In the genomic region with DNA sequence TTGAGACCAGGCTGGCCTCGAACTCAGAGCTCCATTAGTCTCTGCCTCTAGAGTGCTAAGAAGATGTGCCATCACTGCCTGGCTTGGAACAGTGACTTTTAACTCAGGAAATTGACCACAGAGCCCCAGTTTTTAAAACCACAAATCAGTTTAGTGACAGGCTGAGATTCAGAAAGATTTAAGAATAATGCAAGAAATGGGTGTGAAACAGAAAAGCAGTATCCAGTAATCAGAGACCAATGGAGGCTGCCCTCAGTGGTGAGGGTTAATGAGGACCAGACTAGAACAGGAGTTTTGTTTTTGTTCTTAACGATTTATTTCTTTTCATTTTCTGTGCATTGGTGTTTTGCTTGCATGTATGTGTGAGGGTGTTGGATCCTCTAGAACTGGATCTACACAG, we compare ENCODE assay signal across 8 mouse cellular contexts. TPM values are rescaled to one million over a fixed set of nuclear protein-coding genes. Genes with fewer than 3 reads are reported as not detected.
DNase-seq lines count a peak whose midpoint lies in the region; ATAC-seq and TF ChIP-seq lines count a peak whose summit lies in the region.

No protein-coding gene starts in this region.

- TF ChIP-seq POLR2A in lung, adult 2 months (IDR thresholded peaks at IDR 0.05; ENCODE audit: borderline replicate concordance, extremely low read depth, low read depth, low read length), result no peak

- H3K36me3 ChIP-seq in embryonic facial prominence, embryonic 14.5 days (ENCODE audit: control insufficient read depth, insufficient read depth, low read length), result peaks cover 20% of the 10 kb centered on the region
- peaks cover 4% of the 10 kb centered on the region; the same call in 1 of the 2 replicates for H3K36me3 ChIP-seq in intestine, embryonic 15.5 days
- H3K36me3 ChIP-seq in neural tube, embryonic 14.5 days (ENCODE audit: control insufficient read depth, insufficient read depth, low read length), result no peaks in the 10 kb centered on the region

- H3K4me1 ChIP-seq in lung, adult 2 months (ENCODE audit: control insufficient read depth, insufficient read depth, low read length), result peaks cover 10% of the 10 kb centered on the region
- peaks cover 14% of the 10 kb centered on the region for H3K4me1 ChIP-seq in embryonic facial prominence, embryonic 14.5 days (ENCODE audit: control insufficient read depth, insufficient read depth, low read length)
- peaks cover 12% of the 10 kb centered on the region for H3K4me1 ChIP-seq in intestine, embryonic 15.5 days (replicated peaks)
- H3K4me1 ChIP-seq in neural tube, embryonic 14.5 days (ENCODE audit: control insufficient read depth, insufficient read depth, low read length), result no peaks in the 10 kb centered on the region

- no peak for DNase-seq in lung, adult 2 months
- DNase-seq in lung, postnatal 14 days, result no peak
- DNase-seq in embryonic facial prominence, embryonic 14.5 days (ENCODE audit: low spot score), result no peak
- no peak for DNase-seq in left cerebral cortex, postnatal 4 days
- DNase-seq in gastrocnemius, postnatal 4 days (ENCODE audit: low spot score in 2 of 2), result no peak
- no peak for DNase-seq in kidney, postnatal 25 days

- H3K9ac ChIP-seq in embryonic facial prominence, embryonic 14.5 days (ENCODE audit: low read depth, low read length), result peak overlapping the region; percentile 74
- H3K9ac ChIP-seq in intestine, embryonic 15.5 days, result no peak overlapping the region
- H3K9ac ChIP-seq in neural tube, embryonic 14.5 days (replicated peaks; ENCODE audit: low read depth, low read length), result no peak overlapping the region

- H3K27ac ChIP-seq in embryonic facial prominence, embryonic 14.5 days (replicated peaks; ENCODE audit: low read depth, low read length), result peak overlapping the region; percentile 92
- H3K27ac ChIP-seq in intestine, embryonic 15.5 days, result peak overlapping the region; percentile 98
- no peak overlapping the region; the same call in 1 of the 2 replicates for H3K27ac ChIP-seq in neural tube, embryonic 14.5 days (ENCODE audit: low read depth, low read length)

- no peak for ATAC-seq in embryonic facial prominence, embryonic 14.5 days (ENCODE audit: low read depth)
- no peak for ATAC-seq in intestine, embryonic 15.5 days
- ATAC-seq in neural tube, embryonic 14.5 days (ENCODE audit: low read depth), result no peak

- H3K4me3 ChIP-seq in lung, adult 2 months (replicated peaks; ENCODE audit: extremely low read depth, low read depth, low read length), result peak overlapping the region; percentile 88
- H3K4me3 ChIP-seq in embryonic facial prominence, embryonic 14.5 days (ENCODE audit: low read depth, low read length), result peak overlapping the region; percentile 57
- H3K4me3 ChIP-seq in intestine, embryonic 15.5 days (replicated peaks), result peak overlapping the region; percentile 69; the same call in 1 of the 2 replicates
- H3K4me3 ChIP-seq in neural tube, embryonic 14.5 days (ENCODE audit: low read depth, low read length), result no peak overlapping the region

- H3K27me3 ChIP-seq in embryonic facial prominence, embryonic 14.5 days (replicated peaks; ENCODE audit: control insufficient read depth, insufficient read depth, low read length), result no peaks in the 10 kb centered on the region
- no peaks in the 10 kb centered on the region for H3K27me3 ChIP-seq in intestine, embryonic 15.5 days (replicated peaks)
- H3K27me3 ChIP-seq in neural tube, embryonic 14.5 days (ENCODE audit: control insufficient read depth, insufficient read depth, low read length), result no peaks in the 10 kb centered on the region

- peak overlapping the region; percentile 85 for H3K4me2 ChIP-seq in embryonic facial prominence, embryonic 14.5 days (ENCODE audit: low read depth, low read length)
- peak overlapping the region; percentile 63 for H3K4me2 ChIP-seq in intestine, embryonic 15.5 days (replicated peaks)
- H3K4me2 ChIP-seq in neural tube, embryonic 14.5 days (ENCODE audit: low read depth, low read length), result peak overlapping the region; percentile 59

- TF ChIP-seq CTCF in lung, adult 2 months (IDR thresholded peaks at IDR 0.05; ENCODE audit: insufficient read depth, low read length), result no peak

- H3K9me3 ChIP-seq in embryonic facial prominence, embryonic 14.5 days (ENCODE audit: control insufficient read depth, low read length), result no peaks in the 10 kb centered on the region
- H3K9me3 ChIP-seq in intestine, embryonic 15.5 days, result no peaks in the 10 kb centered on the region
- no peaks in the 10 kb centered on the region for H3K9me3 ChIP-seq in neural tube, embryonic 14.5 days (ENCODE audit: control insufficient read depth, low read length)

- intact Hi-C loops in left cerebral cortex, postnatal 4 days (cut with DNase I), result no loop called here

- 75% methylated on average over 2 of the region's 2 CpGs for WGBS in lung, adult 2 months
- 60% methylated on average over 2 of the region's 2 CpGs for WGBS in embryonic facial prominence, embryonic 14.5 days
- WGBS in intestine, embryonic 15.5 days, result 75% methylated on average over 2 of the region's 2 CpGs
- 83% methylated on average over 2 of the region's 2 CpGs for WGBS in neural tube, embryonic 14.5 days

RNA-seq across cellular contexts. Expression of a gene that starts 0.7 kb away (rescaled TPM):
- polyA plus RNA-seq in lung, adult 2 months (2012; rRNA removed), result 58.4 and 179 TPM in 2 replicates
- polyA plus RNA-seq in embryonic facial prominence, embryonic 14.5 days (2014; fragmentation: Nextera tagmentation; extraction: Ambion mirVana), result 1,105 and 1,130 TPM in 2 replicates
- polyA plus RNA-seq in intestine, embryonic 15.5 days (2015; fragmentation: Nextera tagmentation; extraction: Ambion mirVana), result 1,436 and 1,568 TPM in 2 replicates
- 311 and 387 TPM in 2 replicates for polyA plus RNA-seq in neural tube, embryonic 14.5 days (2014; fragmentation: Nextera tagmentation; extraction: Ambion mirVana)
- 100 to 1,000 TPM; 170 to 191 TPM for total RNA-seq in left cerebral cortex, postnatal 4 days (2021)
- total RNA-seq in gastrocnemius, postnatal 4 days (2021), result 100 to 1,000 TPM; 246 to 251 TPM

RNA-seq across cellular contexts. Expression of a gene that starts 23.5 kb away (rescaled TPM):
- 6.6 and 8.0 TPM in 2 replicates for polyA plus RNA-seq in lung, adult 2 months (2012; rRNA removed)
- polyA plus RNA-seq in embryonic facial prominence, embryonic 14.5 days (2014; fragmentation: Nextera tagmentation; extraction: Ambion mirVana), result 8.2 and 10.5 TPM in 2 replicates
- polyA plus RNA-seq in intestine, embryonic 15.5 days (2015; fragmentation: Nextera tagmentation; extraction: Ambion mirVana), result 23.0 and 24.6 TPM in 2 replicates
- polyA plus RNA-seq in neural tube, embryonic 14.5 days (2014; fragmentation: Nextera tagmentation; extraction: Ambion mirVana), result 16.1 and 18.6 TPM in 2 replicates
- total RNA-seq in left cerebral cortex, postnatal 4 days (2021), result 10 to 100 TPM; 14.7 to 15.7 TPM
- 10 to 100 TPM; 18.2 to 20.5 TPM for total RNA-seq in gastrocnemius, postnatal 4 days (2021)

RNA-seq across cellular contexts. Expression of a gene that starts 23.6 kb away (rescaled TPM):
- 23.9 and 27.4 TPM in 2 replicates for polyA plus RNA-seq in lung, adult 2 months (2012; rRNA removed)
- polyA plus RNA-seq in embryonic facial prominence, embryonic 14.5 days (2014; fragmentation: Nextera tagmentation; extraction: Ambion mirVana), result 24.2 and 24.8 TPM in 2 replicates
- 25.2 and 26.4 TPM in 2 replicates for polyA plus RNA-seq in intestine, embryonic 15.5 days (2015; fragmentation: Nextera tagmentation; extraction: Ambion mirVana)
- 8.4 and 9.0 TPM in 2 replicates for polyA plus RNA-seq in neural tube, embryonic 14.5 days (2014; fragmentation: Nextera tagmentation; extraction: Ambion mirVana)
- 1 to 10 TPM; 4.5 to 5.5 TPM for total RNA-seq in left cerebral cortex, postnatal 4 days (2021)
- total RNA-seq in gastrocnemius, postnatal 4 days (2021), result 1 to 10 TPM; 6.6 to 7.5 TPM

RNA-seq across cellular contexts. Expression of a gene that starts 33.2 kb away (rescaled TPM):
- 536 and 669 TPM in 2 replicates for polyA plus RNA-seq in lung, adult 2 months (2012; rRNA removed)
- 762 and 846 TPM in 2 replicates for polyA plus RNA-seq in embryonic facial prominence, embryonic 14.5 days (2014; fragmentation: Nextera tagmentation; extraction: Ambion mirVana)
- polyA plus RNA-seq in intestine, embryonic 15.5 days (2015; fragmentation: Nextera tagmentation; extraction: Ambion mirVana), result 772 and 821 TPM in 2 replicates
- 710 and 714 TPM in 2 replicates for polyA plus RNA-seq in neural tube, embryonic 14.5 days (2014; fragmentation: Nextera tagmentation; extraction: Ambion mirVana)
- 100 to 1,000 TPM; 651 to 668 TPM for total RNA-seq in left cerebral cortex, postnatal 4 days (2021)
- 100 to 1,000 TPM; 452 to 457 TPM for total RNA-seq in gastrocnemius, postnatal 4 days (2021)

RNA-seq across cellular contexts. Expression of a gene that starts 36.1 kb away (rescaled TPM):
- 2.0 and 2.3 TPM in 2 replicates for polyA plus RNA-seq in lung, adult 2 months (2012; rRNA removed)
- polyA plus RNA-seq in embryonic facial prominence, embryonic 14.5 days (2014; fragmentation: Nextera tagmentation; extraction: Ambion mirVana), result 6.2 and 8.5 TPM in 2 replicates
- polyA plus RNA-seq in intestine, embryonic 15.5 days (2015; fragmentation: Nextera tagmentation; extraction: Ambion mirVana), result 8.1 and 8.7 TPM in 2 replicates
- polyA plus RNA-seq in neural tube, embryonic 14.5 days (2014; fragmentation: Nextera tagmentation; extraction: Ambion mirVana), result 2.8 and 3.7 TPM in 2 replicates
- 1 to 10 TPM; 2.0 to 2.2 TPM for total RNA-seq in left cerebral cortex, postnatal 4 days (2021)
- total RNA-seq in gastrocnemius, postnatal 4 days (2021), result 1 to 10 TPM; 3.8 to 4.0 TPM
